Mouse (Mus musculus) olfactory bulb, adult 2 months (tissue): ENCODE data around the gene Ift140. TPM values are rescaled to one million over a fixed set of nuclear protein-coding genes. Genes with fewer than 3 reads are reported as not detected.

Experiments used
- H3K27ac ChIP-seq: fragments of 200-500 bp; 2 replicates; pipeline ENCODE4 v1.5.1; 2012; ENCODE audit warnings: low read depth, low read length; ENCODE audit not compliant: insufficient read depth
- H3K4me1 ChIP-seq: fragments of 200-500 bp; 2 replicates; pipeline ENCODE4 v1.6.1; 2012; ENCODE audit warnings: low read length; ENCODE audit not compliant: control insufficient read depth, insufficient read depth
- H3K4me3 ChIP-seq: fragments of 200-500 bp; 2 replicates; pipeline ENCODE4 v1.5.1; 2012; ENCODE audit warnings: mild to moderate bottlenecking, low read depth, low read length, moderate library complexity; ENCODE audit not compliant: insufficient read depth
- CTCF ChIP-seq: fragments of 200-500 bp; IDR thresholded peaks from 2 replicates; pipeline ENCODE4 v1.5.1; 2012; ENCODE audit warnings: low read depth, mild to moderate bottlenecking, low read length, moderate library complexity; ENCODE audit not compliant: insufficient read depth
- POLR2A ChIP-seq: fragments of 200-500 bp; IDR thresholded peaks from 2 replicates; pipeline ENCODE4 v1.6.1; 2012; ENCODE audit warnings: mild to moderate bottlenecking, low read depth, low read length, moderate library complexity; ENCODE audit not compliant: insufficient read depth
- WGBS: fragments of 180-500 bp; shearing (Covaris S2); methylation state at CpG from one replicate; pipeline ENCODE4 v1.1.7; 2018; 5-methylcytosine and 5-hydroxymethylcytosine counted together
- polyA plus RNA-seq: library from polyadenylated mRNA; stranded (reverse); fragments of >200 nt; gene quantifications from 2 replicates; pipeline ENCODE4 v1.2.4, GENCODE M21; 2012; ENCODE audit warnings: low replicate concordance; ENCODE audit not compliant: missing spikeins, insufficient read depth, insufficient read length

The Ift140 gene
- polyA plus RNA-seq: not detected in 2 replicates

DNA sequence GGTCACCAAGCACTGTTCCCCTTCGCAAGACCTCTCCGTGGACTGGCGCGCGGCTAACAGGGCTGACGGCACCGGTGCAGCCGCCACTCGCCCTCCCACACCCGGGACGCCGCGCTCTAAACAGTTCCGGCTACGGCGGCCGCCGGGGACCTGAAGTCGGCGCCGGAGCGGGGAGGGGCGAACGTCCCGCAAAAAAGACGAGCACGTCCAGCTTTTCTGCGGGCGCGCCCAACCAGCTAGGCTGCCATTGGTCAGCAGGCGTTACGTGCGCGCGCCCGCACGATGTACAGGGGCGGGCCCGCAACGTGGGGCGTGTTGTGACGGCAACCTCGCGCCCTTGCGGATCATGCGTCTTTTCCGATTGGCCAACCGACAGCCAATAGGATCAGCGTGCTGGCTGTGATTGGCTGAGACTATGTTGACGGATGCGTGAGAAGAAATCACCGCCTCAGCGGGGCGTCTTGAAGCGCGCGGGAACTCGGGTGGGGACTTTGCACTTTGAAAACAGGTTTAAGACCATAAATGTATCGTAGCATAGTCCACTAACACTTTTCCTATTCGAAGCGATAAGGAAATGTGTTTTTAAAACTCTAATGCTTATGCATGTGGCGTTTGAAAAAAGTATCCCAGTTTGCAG, at the start of gene Ift140, which contains the start of gene Cramp1l:
Ift140 (plus strand) TSS at position 431 of the 637 bp plus-strand sequence.
Cramp1l (minus strand) TSS at position 134 of the 637 bp plus-strand sequence.
- peak within 1 kb of the TSS; percentile 4; the same call in 1 of the 2 replicates for H3K27ac ChIP-seq
- under 1% methylated on average over 62 of the region's 62 CpGs for WGBS
- peak within 1 kb of the TSS; percentile 82 for H3K4me3 ChIP-seq
- peaks cover 5% of the 10 kb centered on the region; the same call in 1 of the 2 replicates for H3K4me1 ChIP-seq
- TF ChIP-seq CTCF (no peak), POLR2A (peak; percentile 63; the same call in 1 of the 2 replicates)

DNA sequence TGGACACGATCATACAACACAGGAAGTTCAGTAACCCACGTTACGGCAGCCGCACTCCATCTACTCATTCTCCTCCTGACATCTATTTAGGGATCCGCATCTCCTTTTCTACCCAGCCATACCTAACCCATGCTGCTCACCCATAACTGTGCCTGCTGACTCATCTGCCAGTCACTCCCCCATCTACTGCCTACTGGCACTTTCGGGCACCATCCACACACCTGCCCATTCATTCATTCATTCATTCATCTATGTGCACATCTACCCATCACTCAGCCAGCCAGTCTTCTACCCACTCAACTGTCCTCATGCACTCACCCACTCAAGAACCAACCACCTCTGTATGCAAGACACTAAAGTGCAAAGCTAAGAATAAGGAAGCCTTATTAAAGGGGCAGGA, 28.7 kb upstream of the Ift140 start:
- TF ChIP-seq POLR2A (no peak), CTCF (no peak)
- 76% methylated on average over 6 of the region's 6 CpGs for WGBS
- no peak overlapping the region for H3K27ac ChIP-seq
- H3K4me3 ChIP-seq: no peak overlapping the region
- no peaks in the 10 kb centered on the region for H3K4me1 ChIP-seq

DNA sequence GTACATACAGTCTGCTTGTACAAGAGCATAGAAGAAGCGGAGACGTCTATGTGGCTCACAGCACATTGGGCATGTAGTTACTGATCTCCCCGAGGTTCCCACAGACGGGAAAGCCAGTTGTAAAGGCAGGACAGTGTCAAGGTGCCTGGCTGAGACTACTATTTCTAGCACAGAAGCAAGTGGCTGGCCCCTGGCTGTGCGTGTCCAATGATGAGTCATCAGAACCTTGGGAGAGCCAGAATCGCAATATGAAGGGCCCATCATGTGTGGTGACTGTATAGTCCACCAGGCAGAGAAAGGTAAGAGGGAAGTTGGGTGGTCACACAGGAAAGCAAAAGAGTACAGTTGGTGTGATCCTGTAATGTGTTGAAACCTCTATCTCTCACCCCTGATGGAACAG, 21.2 kb upstream of the Ift140 start:
- TF ChIP-seq CTCF: no peak
- no peak for TF ChIP-seq POLR2A
- H3K27ac ChIP-seq: no peak overlapping the region
- H3K4me3 ChIP-seq: no peak overlapping the region
- WGBS: 94% methylated on average over 6 of the region's 6 CpGs
- no peaks in the 10 kb centered on the region for H3K4me1 ChIP-seq

DNA sequence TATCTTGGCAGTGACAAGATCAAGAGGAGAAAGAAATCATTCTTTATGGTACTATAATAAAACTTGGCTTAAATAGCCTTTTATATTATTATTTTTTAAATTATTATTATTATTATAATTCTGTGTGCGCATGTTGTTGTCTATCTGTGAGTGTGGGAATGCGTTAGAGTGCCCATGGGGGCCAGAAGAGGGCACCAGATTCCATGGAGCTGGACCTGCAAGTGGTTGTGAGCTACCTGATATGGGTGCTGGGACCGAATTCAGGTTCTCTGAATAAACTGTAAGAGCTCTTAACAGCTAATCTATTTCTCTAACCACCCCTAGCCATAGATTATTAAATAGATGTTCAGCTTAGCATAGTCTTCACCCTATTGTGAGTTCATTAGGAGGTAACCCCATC, 10.8 kb upstream of the Ift140 start:
- TF ChIP-seq POLR2A: no peak
- TF ChIP-seq CTCF: no peak
- Histone ChIP-seq H3K4me1 (no peaks in the 10 kb centered on the region), H3K4me3 (no peak overlapping the region), H3K27ac (no peak overlapping the region)
- WGBS: 96% methylated on average over 3 of the region's 3 CpGs

DNA sequence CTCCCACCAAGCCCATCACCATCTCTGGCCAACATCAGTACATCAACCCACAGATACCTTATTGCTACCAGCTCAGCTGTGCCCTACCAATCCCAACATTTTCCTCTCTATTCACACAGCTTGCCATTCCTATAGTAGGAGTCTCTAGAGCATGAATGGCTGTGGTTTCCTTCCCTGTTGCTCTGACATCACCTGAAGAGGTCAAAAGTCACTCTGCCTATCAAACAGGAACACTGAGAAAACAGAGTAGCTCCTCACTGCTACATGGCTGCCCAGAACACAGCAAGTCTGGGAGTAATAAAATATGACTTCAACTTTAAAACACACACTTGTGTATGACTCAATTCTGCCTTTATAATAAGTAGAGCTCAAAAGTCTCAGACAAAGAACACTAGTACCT, 8.4 kb upstream of the Ift140 start:
- Histone ChIP-seq H3K4me1 (peaks cover 2% of the 10 kb centered on the region; the same call in 1 of the 2 replicates), H3K27ac (no peak overlapping the region), H3K4me3 (no peak overlapping the region)
- no peak for TF ChIP-seq POLR2A
- TF ChIP-seq CTCF: no peak

DNA sequence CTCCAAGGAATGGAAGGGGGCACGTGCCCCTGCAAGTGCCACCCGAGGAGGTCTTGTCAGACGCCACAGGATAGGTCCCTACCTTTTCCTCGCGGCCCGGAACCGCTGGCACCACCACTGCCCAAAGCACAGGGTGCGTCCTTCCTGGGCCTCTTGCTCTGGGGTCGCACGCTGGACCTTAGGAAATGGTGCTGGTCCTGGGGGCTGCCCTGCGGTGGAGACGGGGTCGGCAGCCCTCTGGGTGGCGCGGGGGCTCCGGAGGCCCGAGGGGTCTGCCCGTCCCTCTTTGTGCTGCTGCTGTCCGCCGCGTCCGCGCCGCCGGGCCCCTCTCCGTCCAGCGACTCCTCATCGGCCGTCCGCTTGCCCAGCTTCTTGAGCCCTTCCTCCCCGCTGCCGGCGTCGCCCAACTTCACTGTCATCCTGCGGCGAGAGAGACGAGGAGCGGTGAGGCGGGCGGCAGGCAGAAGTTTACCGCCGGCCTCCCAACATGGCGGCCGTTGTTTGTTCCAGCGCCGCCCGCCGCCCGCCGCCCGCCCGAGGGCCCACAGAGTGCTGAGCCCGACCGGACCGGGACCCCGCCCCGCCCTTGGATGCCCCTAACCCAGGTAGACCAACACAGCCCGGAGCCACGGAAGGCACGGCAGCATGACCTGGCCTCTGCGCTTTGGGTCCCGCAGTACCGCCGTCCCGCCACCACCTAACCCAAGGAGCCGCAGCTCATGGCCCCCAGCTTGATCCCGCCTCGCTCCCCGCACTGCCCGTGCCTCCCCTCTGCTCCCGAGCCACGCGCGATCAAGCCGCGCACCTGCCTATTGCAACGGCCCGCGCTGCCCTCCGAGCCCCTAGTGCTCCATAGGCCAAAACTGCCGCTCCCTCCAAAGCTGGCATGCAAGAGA, 2.0 kb upstream of the Ift140 start:
- no peak for TF ChIP-seq CTCF
- no peak for TF ChIP-seq POLR2A
- WGBS: under 1% methylated on average over 81 of the region's 81 CpGs
- Histone ChIP-seq H3K27ac (0 out of 2 replicates have a peak overlapping the region, but pooled peaks have one; percentile 16), H3K4me3 (peak overlapping the region; percentile 66), H3K4me1 (peaks cover 5% of the 10 kb centered on the region; the same call in 1 of the 2 replicates)

DNA sequence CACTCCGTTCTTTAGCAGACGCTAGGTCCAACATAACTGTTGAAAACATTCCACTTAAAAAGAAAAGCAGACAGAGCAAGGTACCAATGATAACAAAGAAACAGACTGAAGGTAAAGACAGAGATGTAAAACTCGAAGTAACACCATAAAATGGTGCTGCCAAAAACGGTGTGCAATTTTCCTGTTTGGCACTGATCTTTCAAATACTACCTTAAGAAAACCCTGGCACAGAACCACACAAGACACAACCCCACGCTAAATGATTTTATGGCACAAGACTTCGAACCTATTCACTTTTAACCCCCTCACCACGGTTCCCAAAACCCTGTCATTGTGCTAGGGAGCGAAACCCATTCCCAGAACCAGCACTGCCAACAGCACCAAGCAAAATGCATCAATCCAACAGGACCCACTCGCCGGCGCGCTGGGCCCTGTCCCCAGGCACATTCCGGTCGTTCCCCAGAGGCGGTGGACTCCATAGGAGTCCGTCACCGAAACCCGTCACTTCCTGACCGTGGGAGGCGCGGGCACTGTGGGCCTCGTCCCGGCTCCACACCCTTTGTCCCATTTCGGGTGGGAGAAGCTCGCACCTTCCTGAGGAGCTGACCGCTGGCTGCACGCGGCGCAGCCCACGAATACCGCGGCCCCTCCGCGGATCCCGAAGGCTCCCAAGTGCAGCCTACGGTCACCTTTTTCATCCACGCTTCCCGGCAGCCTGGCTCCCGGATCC, 879 bp upstream of the Ift140 start:
- Histone ChIP-seq H3K27ac (peak overlapping the region; percentile 4; the same call in 1 of the 2 replicates), H3K4me3 (peak overlapping the region; percentile 82), H3K4me1 (peaks cover 5% of the 10 kb centered on the region; the same call in 1 of the 2 replicates)
- TF ChIP-seq POLR2A: no peak
- TF ChIP-seq CTCF: no peak
- under 1% methylated on average over 39 of the region's 39 CpGs for WGBS

DNA sequence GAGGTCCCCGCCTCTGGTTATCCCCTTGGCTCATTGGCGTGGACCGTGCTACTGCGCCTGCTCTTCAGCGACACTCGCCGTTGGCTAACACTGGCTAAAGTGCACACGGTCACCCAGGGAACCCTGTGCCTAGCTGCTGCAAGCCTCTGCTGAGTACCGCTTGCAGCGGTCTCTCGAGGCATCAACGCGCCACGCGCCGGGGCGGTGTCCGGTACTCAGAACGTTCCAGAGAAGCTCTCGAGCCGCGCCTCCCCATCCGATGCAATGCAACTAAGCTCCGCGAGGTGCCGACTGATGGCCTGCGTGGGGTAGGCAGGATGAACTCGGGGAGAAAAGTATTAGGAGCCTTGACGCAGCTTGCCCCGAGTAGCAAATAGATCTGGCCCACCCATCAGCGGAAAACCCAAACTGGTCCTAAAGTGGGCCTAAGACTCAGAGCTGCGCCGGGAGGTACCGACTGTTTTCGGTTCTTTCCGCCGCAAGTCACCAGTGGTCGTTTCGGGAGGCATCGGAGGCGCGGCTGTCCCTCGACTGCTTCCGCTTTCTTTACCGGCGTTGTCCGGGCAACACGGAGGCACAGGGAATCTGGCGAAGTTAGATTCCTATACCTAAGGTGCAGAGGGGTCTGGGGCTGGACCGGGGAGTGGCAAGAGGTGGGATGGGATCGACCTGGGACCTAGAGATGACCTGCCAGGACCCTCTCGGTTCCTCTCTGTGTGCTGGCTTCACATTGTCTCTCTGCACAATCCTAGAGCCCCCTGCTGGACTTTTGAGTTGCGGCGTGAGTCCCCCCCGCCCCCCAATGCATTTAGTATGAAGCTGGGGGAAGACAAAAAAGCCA, 627 bp downstream of the Ift140 start:
- H3K4me1 ChIP-seq: peaks cover 3% of the 10 kb centered on the region; the same call in 1 of the 2 replicates
- under 1% methylated on average over 55 of the region's 55 CpGs for WGBS
- TF ChIP-seq CTCF (no peak), POLR2A (no peak)
- H3K4me3 ChIP-seq: peak overlapping the region; percentile 55
- H3K27ac ChIP-seq: no peak overlapping the region
